Mouse (Mus musculus) midbrain, embryonic 16.5 days (tissue): ENCODE results near the gene Htr6. TPM values are rescaled to one million over a fixed set of nuclear protein-coding genes. Genes with fewer than 3 reads are reported as not detected.

Experiments
- ATAC-seq: fragments of 200-750 bp; cut with Nextera tagmentation; 2 replicates; pipeline ENCODE4 v1.8.0; 2017; ENCODE audit warnings: moderate TSS enrichment
- H3K27ac ChIP-seq: fragments of 300-500 bp; sonication (generic); 2 replicates; pipeline ENCODE4 v1.5.1; 2014; ENCODE audit warnings: mild to moderate bottlenecking, low read length, mixed read lengths
- H3K27me3 ChIP-seq: fragments of 300-500 bp; sonication (generic); 2 replicates; pipeline ENCODE4 v1.6.1; 2014; ENCODE audit warnings: low read depth, low read length, mixed read lengths; ENCODE audit not compliant: control insufficient read depth, insufficient read depth
- H3K36me3 ChIP-seq: fragments of 300-500 bp; sonication (generic); 2 replicates; pipeline ENCODE4 v1.6.1; 2014; ENCODE audit warnings: mild to moderate bottlenecking, low read length, moderate library complexity, mixed read lengths; ENCODE audit not compliant: control insufficient read depth, insufficient read depth
- H3K4me1 ChIP-seq: fragments of 300-500 bp; sonication (generic); 2 replicates; pipeline ENCODE4 v1.6.1; 2014; ENCODE audit warnings: mild to moderate bottlenecking, low read length, mixed read lengths; ENCODE audit not compliant: control insufficient read depth, insufficient read depth
- H3K4me2 ChIP-seq: fragments of 300-500 bp; sonication (generic); 2 replicates; pipeline ENCODE4 v1.6.1; 2014; ENCODE audit warnings: mild to moderate bottlenecking, low read length, mixed read lengths
- H3K4me3 ChIP-seq: fragments of 300-500 bp; sonication (generic); 2 replicates; pipeline ENCODE4 v1.5.1; 2014; ENCODE audit warnings: low read depth, mild to moderate bottlenecking, low read length, moderate library complexity, mixed read lengths
- H3K9ac ChIP-seq: fragments of 300-500 bp; sonication (generic); 2 replicates; pipeline ENCODE4 v1.6.1; 2014; ENCODE audit warnings: low read depth, low read length, mixed read lengths
- H3K9me3 ChIP-seq: fragments of 300-500 bp; sonication (generic); replicated peaks from 2 replicates; pipeline ENCODE4 v1.6.1; 2014; ENCODE audit warnings: mild to moderate bottlenecking, low read length, mixed read lengths; ENCODE audit not compliant: control insufficient read depth, poor library complexity, severe bottlenecking
- WGBS: fragments of 180-500 bp; shearing (Covaris S2); extraction: QIAGEN DNeasy Blood & Tissue Kit; methylation state at CpG from one replicate; pipeline ENCODE4 v1.1.7; 2014; 5-methylcytosine and 5-hydroxymethylcytosine counted together
- polyA plus RNA-seq: library from polyadenylated mRNA; unstranded; fragments of >200 nt; fragmentation: Nextera tagmentation; extraction: Ambion mirVana; gene quantifications from 2 replicates; pipeline ENCODE4 v1.2.1, GENCODE M21; 2015

Htr6 gene
- polyA plus RNA-seq, 1 experiment from 2014 or later, result 0.30 TPM

- no peak overlapping the region for H3K4me2 ChIP-seq
- no peaks in the 10 kb centered on the region for H3K27me3 ChIP-seq
- H3K36me3 ChIP-seq, result no peaks in the 10 kb centered on the region
- WGBS, result 86% methylated on average over 8 of the region's 8 CpGs
- ATAC-seq, result no peak
- H3K9me3 ChIP-seq, result no peaks in the 10 kb centered on the region
- H3K9ac ChIP-seq, result no peak overlapping the region
- peaks cover 20% of the 10 kb centered on the region for H3K4me1 ChIP-seq
- H3K4me3 ChIP-seq, result no peak overlapping the region
- no peak overlapping the region for H3K27ac ChIP-seq
Measured at GRCm38 (mm10) chr4:139034010-139034367, 41.4 kb downstream of the Htr6 start.

- WGBS, result 83% methylated on average over 11 of the region's 11 CpGs
- no peak overlapping the region for H3K9ac ChIP-seq
- no peak for ATAC-seq
- peaks cover 14% of the 10 kb centered on the region for H3K4me1 ChIP-seq
- no peak overlapping the region for H3K4me3 ChIP-seq
- no peaks in the 10 kb centered on the region for H3K27me3 ChIP-seq
- no peaks in the 10 kb centered on the region for H3K36me3 ChIP-seq
- H3K9me3 ChIP-seq, result no peaks in the 10 kb centered on the region
- no peak overlapping the region for H3K4me2 ChIP-seq
- H3K27ac ChIP-seq, result no peak overlapping the region
Measured at GRCm38 (mm10) chr4:139033263-139034009, 41.9 kb downstream of the Htr6 start.

DNA sequence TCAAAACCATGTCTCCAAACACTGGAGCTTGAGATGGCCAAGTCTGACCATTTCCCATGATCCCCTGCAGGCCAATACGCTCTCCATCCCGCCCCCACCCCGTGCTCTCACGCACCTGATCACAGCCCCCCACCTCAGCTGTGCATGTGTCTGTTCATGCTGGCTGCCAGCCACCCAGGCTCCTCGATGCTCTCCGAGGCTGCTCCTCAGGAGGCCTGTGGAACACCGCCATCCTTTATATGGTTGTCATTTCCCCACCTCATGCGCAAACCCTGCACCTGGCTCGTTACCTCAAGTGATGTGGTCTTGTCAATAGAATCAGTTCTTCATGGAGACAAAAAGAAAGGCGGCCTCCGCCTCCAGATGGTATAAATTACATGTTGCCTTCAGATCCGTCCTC, 42.8 kb downstream of the Htr6 start:
- no peak overlapping the region for H3K9ac ChIP-seq
- H3K4me2 ChIP-seq, result no peak overlapping the region
- no peak for ATAC-seq
- H3K4me1 ChIP-seq, result peaks cover 6% of the 10 kb centered on the region
- WGBS, result 75% methylated on average over 12 of the region's 12 CpGs
- no peaks in the 10 kb centered on the region for H3K36me3 ChIP-seq
- H3K9me3 ChIP-seq, result no peaks in the 10 kb centered on the region
- H3K27me3 ChIP-seq, result no peaks in the 10 kb centered on the region
- H3K4me3 ChIP-seq, result no peak overlapping the region
- no peak overlapping the region for H3K27ac ChIP-seq

DNA sequence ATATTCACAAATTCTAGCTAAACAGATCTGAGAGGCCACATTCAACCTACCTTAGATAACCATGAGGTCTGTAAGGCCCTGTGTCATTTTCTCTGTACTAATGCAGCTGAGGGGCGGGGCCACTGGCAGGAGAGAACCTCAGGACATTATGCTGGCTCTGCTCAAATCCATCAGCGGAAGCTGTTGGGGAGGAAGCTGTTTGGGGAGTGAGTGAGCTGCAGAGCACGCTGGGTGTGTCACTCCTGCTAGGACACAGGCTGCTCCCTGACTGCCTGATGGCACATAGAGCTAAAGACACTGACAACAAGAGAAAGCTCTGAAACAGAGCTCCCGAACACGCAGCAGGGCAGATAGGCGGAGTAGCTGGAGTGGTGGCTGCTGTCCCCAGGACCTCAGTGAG, 44.7 kb downstream of the Htr6 start:
- H3K4me3 ChIP-seq, result no peak overlapping the region
- H3K36me3 ChIP-seq, result no peaks in the 10 kb centered on the region
- H3K27me3 ChIP-seq, result no peaks in the 10 kb centered on the region
- no peak overlapping the region for H3K9ac ChIP-seq
- H3K4me2 ChIP-seq, result no peak overlapping the region
- H3K4me1 ChIP-seq, result peaks cover 4% of the 10 kb centered on the region; the same call in 1 of the 2 replicates
- ATAC-seq, result no peak
- H3K9me3 ChIP-seq, result no peaks in the 10 kb centered on the region
- H3K27ac ChIP-seq, result no peak overlapping the region
- 63% methylated on average over 6 of the region's 6 CpGs for WGBS

DNA sequence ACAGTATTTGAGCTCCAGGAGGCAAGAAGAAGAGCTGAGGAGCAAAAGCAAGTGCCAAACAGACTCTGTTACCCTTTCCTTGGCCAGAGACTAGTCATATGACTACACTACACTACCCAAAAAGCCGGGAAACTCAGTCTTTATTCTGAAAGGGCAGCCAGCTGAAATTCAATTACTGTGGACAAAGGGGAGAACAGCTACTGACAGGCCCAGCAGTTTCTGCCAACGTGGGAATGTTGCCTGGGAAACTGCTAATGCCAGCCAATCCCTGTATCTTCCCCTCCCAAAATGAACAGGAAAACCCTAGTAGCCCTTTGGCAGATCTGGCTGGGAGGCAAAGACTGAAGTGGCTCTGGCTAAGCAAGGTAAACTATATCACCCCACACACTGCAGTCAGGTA, 51.0 kb downstream of the Htr6 start:
- H3K36me3 ChIP-seq, result no peaks in the 10 kb centered on the region
- no peaks in the 10 kb centered on the region for H3K9me3 ChIP-seq
- H3K27me3 ChIP-seq, result no peaks in the 10 kb centered on the region
- H3K4me2 ChIP-seq, result no peak overlapping the region
- WGBS, result 3% methylated on average over 2 of the region's 2 CpGs
- 0 out of 2 replicates have a peak overlapping the region, but pooled peaks have one; percentile 1 for H3K9ac ChIP-seq
- peak; percentile 80 for ATAC-seq
- peaks cover 9% of the 10 kb centered on the region for H3K4me1 ChIP-seq
- peak overlapping the region; percentile 76 for H3K27ac ChIP-seq
- no peak overlapping the region for H3K4me3 ChIP-seq

DNA sequence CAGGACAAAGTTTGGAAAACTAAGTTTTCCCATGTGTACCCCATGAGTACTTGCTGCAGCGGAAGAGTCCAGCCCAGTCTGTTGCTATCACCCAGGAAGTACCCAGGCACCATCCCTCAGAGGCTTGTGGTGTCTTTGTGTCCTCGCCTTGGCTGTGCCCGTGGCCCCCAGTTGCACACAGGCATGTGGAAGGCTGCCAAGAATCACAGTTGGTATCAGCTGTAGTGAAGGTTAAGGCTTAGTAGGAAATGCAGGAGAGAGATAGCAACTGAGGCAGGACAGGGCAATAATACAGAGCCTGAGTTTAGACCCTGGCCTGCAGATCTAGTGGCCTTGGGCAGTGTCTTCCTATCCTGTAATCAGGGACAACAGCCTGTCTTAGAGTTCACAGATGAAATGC, 55.0 kb downstream of the Htr6 start:
- no peak overlapping the region for H3K4me3 ChIP-seq
- no peak overlapping the region for H3K9ac ChIP-seq
- 77% methylated on average over 3 of the region's 3 CpGs for WGBS
- H3K36me3 ChIP-seq, result no peaks in the 10 kb centered on the region
- no peak for ATAC-seq
- H3K4me1 ChIP-seq, result peaks cover 9% of the 10 kb centered on the region
- no peak overlapping the region for H3K27ac ChIP-seq
- no peaks in the 10 kb centered on the region for H3K27me3 ChIP-seq
- H3K9me3 ChIP-seq, result no peaks in the 10 kb centered on the region
- H3K4me2 ChIP-seq, result no peak overlapping the region

DNA sequence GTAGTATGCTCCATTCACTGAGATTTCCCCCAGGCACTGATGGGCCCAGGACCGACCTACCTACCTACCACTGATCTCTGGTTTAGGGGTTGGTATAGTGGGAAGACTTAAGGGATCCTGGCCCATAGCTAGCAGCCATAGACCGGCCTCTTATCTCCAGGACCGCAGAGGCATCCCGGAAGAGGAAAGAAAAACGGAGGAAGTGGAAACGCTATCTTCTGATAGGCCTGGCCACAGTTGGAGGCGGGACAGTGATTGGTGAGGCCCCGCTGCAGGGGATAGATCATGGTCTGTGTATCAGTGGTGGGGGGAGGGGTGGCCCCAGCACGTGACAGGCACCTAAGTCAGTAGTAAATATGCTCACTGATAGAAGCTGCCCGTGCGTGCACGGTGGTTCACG, 56.0 kb downstream of the Htr6 start:
- ATAC-seq, result no peak
- 74% methylated on average over 13 of the region's 13 CpGs for WGBS
- Histone ChIP-seq H3K9me3 (no peaks in the 10 kb centered on the region), H3K4me2 (no peak overlapping the region), H3K27ac (no peak overlapping the region), H3K4me3 (no peak overlapping the region), H3K36me3 (no peaks in the 10 kb centered on the region), H3K4me1 (peaks cover 5% of the 10 kb centered on the region), H3K27me3 (no peaks in the 10 kb centered on the region), H3K9ac (no peak overlapping the region)

GRCm38 (mm10) chr4:139018976-139019375, 56.4 kb downstream of the Htr6 start:
- WGBS, result 40% methylated on average over 4 of the region's 4 CpGs
- H3K36me3 ChIP-seq, result no peaks in the 10 kb centered on the region

DNA sequence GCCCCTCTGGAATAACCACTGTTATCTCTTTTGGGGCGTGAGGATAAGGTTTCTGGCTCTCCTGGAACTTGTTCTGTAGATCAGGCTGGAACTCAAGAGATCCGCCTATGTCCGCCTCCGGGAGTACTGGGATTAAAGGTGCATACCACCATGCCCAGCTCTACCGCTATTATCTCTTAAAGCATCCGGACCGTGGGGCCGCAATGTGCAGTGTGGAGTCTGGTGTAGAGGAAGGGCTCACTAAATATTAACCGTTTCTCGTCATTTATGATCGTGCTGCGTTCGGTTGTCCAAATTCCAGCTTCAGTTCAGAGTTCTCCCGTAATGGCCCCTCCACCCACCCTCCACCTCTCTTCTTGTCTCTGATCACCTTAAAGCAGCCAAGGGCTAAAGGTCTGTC, 57.0 kb downstream of the Htr6 start:
- Histone ChIP-seq H3K9me3 (no peaks in the 10 kb centered on the region), H3K27me3 (no peaks in the 10 kb centered on the region), H3K36me3 (no peaks in the 10 kb centered on the region), H3K9ac (no peak overlapping the region), H3K27ac (no peak overlapping the region), H3K4me1 (no peaks in the 10 kb centered on the region), H3K4me3 (no peak overlapping the region), H3K4me2 (no peak overlapping the region)
- ATAC-seq, result no peak
- WGBS, result 88% methylated on average over 14 of the region's 14 CpGs

More at GRCm38 (mm10) chr4:139018976-139019375, 56.4 kb downstream of the Htr6 start:
- Histone ChIP-seq H3K27ac (no peak overlapping the region), H3K4me1 (peaks cover under 1% of the 10 kb centered on the region; the same call in 1 of the 2 replicates), H3K4me3 (no peak overlapping the region), H3K9me3 (no peaks in the 10 kb centered on the region), H3K9ac (no peak overlapping the region), H3K27me3 (no peaks in the 10 kb centered on the region), H3K4me2 (no peak overlapping the region)
- ATAC-seq, result no peak
